Mouse (Mus musculus): ENCODE measurements around the gene Sertad3.

Gene Sertad3

DNA sequence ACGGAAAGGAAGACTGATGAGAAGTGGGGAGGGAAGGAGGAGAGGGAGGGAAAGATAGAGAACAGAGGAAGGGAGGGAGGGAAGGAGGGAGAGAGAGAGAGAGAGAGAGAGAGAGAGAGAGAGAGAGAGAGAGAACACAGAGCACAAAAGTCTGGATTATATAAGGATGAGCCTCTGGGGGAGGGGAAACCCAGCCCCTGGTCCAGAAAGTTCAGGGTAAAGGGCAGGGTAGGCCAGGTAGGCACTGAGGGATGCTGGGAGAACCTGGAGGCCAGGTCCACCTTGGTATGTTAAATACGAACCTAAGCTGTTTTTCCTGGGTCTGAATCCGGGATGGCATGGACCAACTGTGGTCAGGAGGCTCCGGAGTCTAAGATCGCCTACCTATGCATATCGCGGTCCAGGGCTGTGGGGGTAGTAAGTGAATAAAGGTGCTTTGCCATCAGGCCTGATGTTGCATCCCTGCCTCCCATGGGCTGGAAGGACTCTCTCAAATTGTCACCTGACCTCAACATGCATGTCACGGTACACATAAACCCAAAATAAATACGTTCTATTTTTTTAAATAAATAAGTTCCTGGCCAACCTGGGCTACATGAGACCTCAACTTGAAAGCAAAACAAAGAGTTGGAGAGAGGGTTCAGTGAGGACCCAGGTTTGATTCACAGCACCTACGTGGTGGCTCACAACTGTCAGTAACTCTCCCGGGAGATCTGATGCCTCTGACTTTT, 2.0 kb upstream of the Sertad3 start:
- DNase-seq = no peak

DNA sequence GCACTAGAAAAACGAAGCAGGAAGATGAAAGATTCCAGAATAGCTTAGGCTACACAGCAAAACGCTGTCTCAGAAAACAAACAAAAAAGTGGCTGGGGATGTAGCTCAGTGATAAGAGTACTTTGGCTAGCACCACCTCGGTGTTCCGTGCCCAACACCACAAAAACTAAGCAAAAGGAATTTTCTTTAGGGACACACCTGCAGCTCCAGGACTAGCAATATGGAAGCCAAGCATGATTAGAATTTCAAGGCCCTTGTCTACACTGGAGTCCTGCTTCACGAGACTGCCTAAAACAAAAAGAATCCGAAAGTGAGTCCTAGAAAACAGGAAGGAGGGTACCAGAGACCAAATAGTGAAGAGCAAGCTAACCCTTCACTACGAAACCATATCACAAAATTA, 972 bp upstream of the Sertad3 start:
- DNase-seq = no peak

DNA sequence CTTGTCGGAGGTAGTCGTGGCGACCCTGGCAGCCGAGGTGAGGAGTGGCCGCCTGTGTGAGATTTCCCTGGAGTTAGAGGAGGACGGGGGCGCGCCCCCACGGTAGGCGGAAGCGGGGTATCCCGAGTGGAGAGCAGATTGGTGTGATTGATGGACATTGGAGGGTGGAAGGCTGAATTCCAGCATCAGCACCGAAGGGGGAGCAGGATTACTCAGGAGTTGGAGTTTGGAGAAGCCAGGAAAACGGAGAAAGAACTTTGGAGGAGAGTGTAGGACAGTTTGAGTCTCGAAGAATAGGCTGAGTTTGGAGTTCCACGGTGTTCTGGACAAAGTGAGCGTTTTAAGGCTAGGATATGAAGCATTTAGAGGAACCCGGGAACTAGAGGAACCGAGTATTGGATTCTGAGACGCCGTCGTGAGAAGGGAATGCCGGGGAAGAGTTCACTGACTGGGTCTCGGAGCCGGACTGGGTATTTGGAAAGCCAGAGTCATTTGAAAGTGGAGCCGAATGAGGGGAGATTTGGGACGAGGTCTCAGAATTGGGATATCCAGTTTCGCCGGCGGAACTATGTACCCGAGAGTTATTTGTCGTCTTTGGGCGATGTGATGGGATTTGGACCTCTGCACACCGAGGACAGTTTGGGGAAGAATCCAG, 394 bp downstream of the Sertad3 start:
- no peak for DNase-seq

DNA sequence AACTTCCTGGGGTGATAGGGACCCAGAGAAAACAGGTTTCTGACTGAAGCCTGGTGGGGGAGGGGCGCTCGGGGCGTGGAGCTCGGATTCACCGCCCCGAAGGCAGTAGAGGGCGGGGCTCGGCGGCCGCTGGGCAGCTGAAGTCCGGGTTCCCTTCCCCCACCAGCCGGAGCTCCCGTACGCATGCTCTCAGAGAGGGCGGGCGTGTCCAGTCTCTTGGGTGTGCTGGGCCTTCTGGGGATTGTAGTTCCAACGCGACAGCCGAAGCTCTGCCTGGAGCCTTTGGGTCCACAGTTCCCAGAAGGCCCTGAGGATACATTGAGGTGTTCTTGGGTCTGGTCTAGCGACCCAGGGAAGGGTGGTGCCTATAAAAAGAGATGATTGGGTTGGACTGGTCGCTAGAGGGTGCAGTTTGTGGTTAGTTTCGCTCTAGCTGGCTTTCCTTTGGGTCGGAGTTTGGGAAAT, 954 bp downstream of the Sertad3 start:
- DNase-seq = peak; percentile 97

DNA sequence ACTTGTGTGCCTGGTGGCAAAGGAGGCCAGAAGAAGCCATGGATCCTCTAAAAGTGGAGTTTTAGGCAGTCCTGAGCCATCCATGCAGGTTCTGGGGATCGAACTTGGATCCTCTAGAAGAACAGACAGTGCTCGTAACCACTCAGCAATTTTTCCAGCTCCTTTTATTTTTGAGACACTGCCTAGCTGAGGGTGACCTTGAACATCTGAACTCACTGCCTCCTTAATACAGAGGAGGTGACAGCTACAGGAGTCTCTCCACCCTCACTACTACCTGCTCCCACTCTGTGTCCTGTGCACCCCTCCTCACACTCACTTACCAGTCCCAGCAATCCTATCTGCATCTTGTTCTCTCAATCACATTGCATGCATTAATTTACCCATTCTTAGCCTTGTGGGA, 2.0 kb downstream of the Sertad3 start:
- no peak for DNase-seq

DNA sequence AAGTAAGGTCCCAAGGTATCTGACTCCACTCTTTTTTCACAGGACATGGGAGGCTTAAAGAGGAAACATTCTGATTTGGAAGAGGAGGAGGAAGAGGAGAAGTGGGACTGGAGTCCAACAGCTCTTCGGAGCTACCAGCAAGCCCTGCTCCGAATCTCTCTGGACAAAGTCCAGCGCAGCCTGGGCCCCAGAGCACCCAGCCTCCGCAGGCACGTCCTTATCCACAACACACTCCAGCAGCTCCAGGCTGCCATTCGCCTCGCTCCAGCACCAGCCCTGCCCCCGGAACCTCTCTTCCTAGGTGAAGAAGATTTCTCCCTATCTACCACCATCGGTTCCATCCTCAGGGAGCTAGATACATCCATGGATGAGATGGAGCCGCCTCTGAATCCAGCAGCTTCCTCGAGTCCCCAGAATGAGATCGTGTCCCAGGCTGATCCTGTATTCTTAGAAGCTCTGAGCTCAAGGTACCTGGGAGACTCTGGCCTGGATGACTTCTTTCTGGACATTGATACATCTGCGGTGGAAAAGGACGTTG, 2.6 kb downstream of the Sertad3 start:
- no peak for DNase-seq

DNA sequence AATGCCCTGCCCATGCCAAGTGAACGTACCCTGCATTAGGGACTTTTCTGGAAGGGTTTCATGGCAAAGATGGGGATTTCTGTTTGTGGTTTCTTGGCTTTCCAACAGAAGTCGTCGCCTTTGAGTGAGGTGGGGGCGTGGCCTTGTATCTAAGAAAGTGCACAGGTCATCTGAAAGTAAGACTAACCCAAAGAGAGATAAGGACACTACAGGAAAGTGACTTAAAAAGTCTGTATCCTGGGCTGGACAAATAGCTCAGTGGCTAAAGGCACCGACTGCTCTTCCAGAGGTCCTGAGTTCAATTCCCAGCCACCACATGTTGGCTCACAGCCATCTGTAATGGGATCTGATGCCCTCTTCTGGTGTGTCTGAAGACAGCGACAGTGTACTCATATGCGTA, 5.0 kb downstream of the Sertad3 start:
- DNase-seq = no peak

DNA sequence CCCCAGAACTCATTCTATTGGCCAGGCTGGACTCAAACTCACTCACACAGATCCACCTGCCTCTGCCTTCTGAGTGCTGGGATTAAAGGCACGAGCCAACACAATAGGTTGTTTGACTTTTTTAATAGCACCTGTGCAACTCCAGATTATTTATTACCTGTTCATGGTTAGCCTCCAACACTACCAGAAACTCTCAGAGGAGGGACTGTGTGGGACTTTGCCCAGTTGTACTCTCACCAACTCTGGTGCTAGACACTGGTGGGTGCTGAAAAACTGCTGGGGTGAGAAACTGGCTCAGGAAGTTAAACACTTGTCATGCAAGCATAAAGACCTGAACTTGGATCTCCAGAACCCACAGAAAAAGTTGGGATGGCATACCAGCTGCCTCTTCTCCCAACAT, 6.2 kb downstream of the Sertad3 start:
- DNase-seq = no peak

DNA sequence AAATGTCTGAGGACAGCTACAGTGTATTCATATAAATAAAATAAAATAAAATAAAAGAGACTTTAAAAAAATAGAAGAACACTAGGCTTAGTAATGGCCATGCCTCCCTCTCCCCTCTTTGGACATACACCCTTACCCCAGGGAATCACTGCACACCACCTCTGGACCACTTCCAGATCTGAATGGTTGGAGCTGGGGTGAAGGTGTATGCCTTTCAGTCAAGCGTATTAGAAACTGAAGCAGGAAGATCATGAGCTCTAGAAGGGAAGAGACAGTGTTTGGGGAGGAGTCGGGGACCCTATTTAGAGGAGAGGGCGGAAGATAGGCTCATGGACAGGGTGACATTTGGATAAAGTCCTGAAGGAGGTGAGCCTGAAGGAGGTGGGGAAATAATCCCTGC, 6.9 kb downstream of the Sertad3 start:
- no peak for DNase-seq

DNA sequence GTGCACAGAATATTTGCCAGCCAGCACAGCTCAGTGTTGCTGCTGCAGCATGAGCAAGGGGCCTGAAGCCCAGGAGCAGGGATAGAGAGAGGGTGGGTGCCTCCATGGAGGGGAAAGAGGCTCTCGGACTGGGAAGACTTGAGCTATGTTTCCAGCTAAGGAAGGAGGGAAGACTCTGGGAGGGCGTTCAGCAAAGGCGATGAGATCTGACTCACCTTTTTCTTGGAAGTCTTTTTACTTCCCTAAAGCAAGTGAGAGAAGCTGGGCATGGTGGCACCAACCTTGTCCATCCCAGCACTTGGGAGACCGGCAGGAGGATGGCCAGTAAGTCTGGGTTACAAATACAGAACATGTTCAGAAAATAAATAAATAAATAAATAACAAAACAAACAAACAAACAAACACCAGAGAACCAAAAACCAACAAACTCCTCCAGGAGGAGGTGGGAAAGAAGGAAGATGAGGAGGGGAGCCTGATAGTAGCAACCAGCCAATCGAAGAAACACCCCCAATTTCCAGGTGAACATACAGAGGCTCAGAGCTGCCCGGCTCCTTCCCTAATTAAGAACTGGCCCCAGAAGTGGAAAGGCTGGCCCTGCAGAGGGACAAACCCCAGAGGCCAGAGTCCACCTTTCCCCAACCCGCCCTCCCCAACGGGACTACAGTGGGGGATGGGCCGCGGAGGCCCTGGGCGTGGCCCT, 7.5 kb downstream of the Sertad3 start:
- no peak for DNase-seq

DNA sequence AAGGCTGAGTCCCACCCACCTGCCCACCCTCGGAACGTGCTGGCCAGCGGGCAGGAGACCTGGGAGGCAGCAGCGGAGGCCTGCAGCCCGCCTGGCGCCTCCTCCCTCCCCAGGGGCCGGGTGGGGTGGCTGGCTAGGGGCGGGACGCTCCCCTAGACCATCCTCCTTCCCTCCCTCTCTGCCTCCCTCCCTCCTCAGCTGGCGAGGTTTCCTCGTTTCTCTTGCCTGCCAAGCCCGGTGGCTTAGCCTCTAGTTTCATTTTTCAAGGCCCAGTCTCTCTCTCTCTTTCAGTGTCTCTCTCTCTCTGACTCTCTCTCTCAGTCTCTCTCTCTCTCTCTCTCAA, 8.0 kb downstream of the Sertad3 start:
- DNase-seq = peak; percentile 67 to 69

DNA sequence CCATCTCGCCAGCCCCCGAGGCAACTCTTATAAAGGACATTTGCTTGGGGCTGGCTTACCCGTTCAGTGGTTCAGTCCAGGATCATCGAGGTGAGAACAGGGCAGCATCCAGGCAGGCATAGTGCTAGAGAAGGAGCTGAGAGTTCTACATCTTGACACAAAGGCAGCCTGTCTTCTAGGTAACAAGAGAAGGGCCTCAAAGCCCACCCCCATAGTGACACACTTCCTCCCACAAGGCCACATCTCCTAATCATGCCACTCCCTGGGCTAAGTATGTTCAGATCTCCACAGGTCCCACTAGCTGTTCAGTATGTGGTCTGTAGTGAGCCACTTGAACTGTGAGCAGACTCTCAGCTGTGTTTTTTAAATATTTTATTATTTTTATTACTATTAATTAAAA, 10.3 kb downstream of the Sertad3 start:
- no peak for DNase-seq

DNA sequence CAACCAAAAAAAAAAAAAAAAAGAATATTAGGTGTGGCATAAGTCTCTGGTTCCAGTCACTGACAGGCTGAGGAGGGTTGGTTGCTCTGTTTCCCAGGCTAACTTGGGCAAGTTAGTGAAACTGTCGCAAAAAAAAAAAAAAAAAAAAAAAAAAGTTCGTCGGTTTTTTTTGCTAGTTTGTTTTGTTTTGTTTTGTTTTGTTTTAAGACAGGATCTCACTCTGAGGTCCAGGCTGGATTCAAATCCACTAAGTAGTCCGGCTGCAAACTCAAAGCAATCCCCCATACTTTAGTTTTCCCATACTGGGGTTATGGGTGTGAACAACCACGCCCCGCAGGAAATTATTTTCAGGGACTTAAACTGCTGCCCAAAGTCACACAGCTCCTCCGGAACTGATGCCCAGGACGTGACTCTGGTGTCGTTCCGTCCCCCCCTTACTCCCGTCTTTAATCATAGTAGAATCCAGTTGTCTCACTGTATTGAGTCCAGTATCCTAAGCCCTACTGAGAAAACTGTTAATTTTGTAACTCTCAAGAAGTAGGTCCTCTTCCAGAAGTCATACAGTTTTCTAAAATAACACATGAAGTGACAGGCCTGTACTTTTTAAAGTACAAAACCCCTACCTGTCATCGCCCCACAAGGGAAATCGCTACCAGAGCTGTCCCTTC, 12.7 kb downstream of the Sertad3 start:
- no peak for DNase-seq

DNA sequence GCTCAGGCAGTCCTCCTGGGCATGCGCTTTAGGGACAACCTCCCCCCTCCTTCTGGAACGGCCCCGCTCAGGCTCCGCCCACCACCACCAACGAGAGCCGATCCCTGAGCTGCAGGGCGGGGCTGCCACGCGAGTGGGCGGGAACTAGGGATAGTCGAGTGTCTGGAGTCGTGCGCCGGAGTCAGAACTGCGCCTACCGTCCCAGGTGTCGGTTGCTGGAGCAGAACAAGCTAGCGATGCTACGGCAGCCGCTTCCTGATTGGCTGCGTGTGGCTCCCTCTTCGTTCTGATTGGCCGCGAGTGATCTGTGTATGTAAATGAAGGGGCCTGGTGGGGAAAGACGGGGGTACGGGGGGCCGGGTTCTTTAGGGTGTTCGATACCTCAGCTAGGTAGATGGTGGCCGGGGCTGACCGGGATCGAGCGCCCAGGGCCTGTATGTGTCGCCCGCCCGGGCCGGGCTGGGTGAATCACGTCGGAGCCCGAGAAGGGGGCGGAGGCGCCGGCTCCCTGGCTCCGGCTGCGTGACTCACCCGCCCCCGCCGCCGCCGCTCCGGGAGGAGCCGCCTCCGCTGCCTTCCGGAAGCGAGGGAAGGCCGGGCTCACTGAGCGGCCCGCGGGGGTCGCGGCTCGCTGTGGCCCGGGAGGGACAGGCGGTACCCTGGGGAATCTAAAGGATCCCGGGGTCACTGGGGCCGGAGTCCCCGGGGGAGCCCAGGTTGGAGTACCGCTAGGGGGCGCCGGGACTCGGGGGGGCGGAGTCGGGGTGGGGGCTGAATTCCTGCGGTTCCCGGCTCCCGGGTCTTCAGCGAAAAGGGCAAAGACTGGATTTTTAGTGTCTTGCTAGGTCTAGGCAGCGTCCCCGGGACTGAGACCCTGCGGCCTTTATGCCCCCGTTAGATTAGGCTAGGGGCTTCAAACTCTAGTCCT, 13.5 kb downstream of the Sertad3 start, which contains the start of gene Sertad1:
Gene Sertad1 (plus strand): TSS at position 141 of the 928 bp plus-strand sequence.
- DNase-seq = peak; percentile 100

DNA sequence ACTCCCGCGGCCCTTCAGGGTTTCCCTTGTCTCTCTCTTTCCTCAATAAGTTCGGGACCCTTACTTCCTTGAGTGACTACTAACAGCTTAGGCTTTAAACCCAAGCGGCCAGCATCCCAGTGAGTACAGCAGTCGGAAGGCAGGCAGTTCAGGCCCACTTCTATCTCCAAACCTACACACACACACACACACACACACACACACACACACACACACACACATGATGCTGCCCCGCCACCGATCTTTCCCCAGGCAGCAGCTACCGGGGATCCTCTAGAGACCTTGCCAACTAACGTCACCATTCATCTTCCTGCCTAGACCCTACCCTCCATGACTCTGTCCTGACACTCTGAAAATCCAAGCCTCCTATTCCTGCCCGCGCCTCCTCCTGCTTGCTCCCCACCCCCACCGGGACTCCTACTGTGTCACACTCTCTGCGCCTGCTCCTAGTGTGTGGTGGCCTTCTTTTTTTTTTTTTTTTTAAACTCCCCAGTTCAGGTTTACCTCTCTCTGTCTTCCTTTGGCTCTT, 14.2 kb downstream of the Sertad3 start:
- peak in 1 of 2 experiments; percentile 16 for DNase-seq

DNA sequence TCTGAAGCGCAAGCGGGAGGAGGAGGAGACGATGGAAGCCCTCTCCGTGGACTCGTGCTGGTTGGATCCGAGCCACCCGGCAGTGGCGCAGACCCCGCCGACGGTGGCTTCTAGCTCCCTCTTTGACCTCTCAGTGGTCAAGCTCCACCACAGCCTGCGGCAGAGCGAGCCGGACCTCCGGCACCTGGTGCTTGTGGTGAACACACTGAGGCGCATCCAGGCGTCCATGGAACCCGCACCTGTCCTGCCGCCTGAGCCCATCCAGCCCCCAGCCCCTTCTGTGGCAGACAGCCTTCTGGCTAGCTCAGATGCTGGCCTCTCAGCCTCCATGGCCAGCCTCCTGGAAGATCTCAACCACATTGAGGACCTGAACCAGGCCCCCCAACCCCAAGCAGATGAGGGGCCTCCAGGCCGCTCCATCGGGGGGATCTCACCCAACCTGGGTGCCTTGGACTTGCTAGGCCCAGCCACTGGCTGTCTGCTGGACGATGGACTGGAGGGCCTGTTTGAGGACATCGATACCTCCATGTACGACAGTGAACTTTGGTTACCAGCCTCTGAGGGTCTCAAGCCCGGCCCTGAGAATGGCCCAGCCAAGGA, 15.8 kb downstream of the Sertad3 start:
- no peak for DNase-seq

DNA sequence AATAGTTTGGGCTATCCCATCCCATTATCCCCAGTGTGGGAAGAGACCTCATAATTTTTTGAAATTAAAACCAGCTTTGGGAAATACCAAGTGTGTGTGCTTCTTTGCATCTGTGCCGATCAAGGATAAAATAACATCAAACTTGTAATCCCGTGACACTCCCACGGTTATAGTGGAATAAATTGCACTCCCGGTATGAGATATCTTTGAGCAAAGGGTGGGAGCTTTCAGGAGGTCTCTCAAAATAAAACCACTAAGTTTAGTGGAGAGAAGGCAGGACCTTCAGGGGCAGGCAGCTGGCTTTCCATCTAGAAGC, 16.6 kb downstream of the Sertad3 start:
- no peak for DNase-seq

DNA sequence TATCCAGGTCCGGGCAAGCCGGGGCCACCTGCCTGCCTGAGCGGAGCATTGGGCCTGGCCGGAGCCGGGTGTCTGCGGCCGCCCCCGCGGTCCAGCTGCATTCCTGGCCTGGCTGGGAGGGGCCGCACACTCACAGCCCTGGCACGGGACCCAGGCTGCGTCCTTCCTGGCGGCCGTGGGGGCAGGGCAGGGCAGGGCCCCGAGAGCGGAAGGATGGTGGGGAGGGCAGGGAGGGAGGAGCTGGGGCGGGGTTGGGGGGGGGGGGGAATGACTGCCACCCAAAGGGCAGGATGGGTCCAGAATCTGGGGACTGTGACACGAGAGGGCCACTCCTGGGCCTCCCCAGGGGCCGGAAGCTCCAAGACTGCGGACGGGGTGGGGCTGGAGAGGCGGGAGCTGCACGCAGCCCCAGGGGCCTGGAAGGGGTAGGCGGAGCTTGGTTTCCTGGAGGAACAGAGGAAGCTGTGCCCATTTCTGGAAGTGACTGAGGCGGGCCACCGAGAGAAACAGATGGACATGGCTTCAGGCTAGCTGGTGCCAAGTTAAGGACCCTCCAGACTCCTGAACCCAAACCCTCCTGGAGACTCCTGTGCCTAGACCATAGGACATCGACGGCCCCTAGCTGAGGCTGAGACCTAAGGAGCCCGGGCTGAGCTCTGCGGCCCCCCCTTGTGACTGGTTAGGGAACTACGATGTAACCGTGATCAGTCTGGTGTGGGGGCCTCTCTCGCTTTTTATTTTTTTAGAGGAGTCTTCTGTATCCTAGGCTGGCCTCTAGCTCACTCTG, 17.2 kb downstream of the Sertad3 start:
- DNase-seq = peak; percentile 81 to 89

DNA sequence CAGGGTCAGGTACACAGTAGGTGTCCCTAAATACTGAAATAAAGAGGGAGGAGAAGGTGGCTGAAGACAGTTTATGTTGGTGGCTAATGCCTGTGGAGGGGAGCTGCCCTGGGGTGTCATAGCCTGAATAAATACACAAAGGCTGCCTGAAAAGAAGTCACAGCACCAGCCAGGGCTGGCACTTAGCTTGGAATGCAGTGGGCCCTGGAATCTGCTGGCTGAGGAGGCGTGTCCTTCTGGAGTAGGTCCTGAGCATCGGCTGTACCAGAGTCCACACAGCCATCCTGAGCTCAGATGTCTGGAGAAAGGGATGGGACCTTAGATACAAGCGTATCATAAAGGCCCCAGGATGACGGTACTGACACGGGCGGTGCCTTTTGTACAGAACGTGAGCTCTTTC, 18.3 kb downstream of the Sertad3 start:
- DNase-seq = no peak

DNA sequence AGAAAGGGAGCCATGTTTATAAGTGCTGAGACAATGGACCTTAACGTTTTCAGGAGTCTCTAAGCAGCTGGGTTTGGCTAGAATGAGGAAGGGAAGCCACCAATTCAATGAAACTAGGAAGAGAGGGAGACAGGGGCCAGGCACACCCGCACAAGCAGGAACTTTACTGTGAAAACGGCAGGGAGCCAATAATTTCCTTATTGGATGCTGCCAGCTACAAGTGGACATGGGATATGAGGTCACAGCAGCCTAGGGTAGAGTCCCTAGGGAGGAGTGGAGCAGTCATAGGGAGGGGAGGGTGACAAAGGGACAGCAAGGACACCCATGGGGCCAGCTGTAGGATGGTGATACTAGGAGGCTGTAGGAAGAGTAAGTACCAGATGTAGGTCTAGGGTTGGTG, 19.5 kb downstream of the Sertad3 start:
- DNase-seq = no peak

DNA sequence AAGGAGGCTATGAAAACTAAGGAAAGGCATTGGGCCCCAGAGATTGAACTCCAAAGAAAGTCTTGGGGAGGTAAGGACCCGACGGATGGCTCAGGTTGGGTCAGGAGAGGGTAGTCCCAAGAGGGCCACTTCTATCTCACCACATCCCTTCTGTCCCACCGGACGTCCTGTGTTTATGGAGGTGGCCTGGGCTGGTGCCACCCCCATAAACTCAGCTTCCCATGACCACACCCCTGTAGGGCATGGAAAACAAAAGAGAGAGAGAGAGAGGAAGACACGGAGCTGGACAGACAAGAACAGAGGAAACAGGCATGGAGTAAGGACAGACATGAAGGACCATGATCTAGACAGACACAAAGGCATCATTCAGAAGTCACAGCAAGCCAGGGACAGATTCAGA, 19.9 kb downstream of the Sertad3 start:
- no peak for DNase-seq
